Mouse (Mus musculus): Measurements from ENCODE around the gene Ccr1l1.

Ccr1l1 gene

GRCm38 (mm10) chr9:123964776-123965175 is 13.4 kb downstream of the Ccr1l1 start:
- no peak for ATAC-seq (ENCODE audit: insufficient number of reproducible peaks, low FRiP score, low TSS enrichment)

- no peak for ATAC-seq (ENCODE audit: insufficient number of reproducible peaks, low FRiP score, low TSS enrichment)
These were observed 18.0 kb downstream of the Ccr1l1 start for GRCm38 (mm10) chr9:123960161-123960560.

GRCm38 (mm10) chr9:123957911-123958413 is 20.2 kb downstream of the Ccr1l1 start:
- ATAC-seq (ENCODE audit: insufficient number of reproducible peaks, low FRiP score, low TSS enrichment) = no peak

GRCm38 (mm10) chr9:123956892-123957291 is 21.3 kb downstream of the Ccr1l1 start:
- ATAC-seq (ENCODE audit: insufficient number of reproducible peaks, low FRiP score, low TSS enrichment) = no peak

GRCm38 (mm10) chr9:123953551-123953950 is 24.7 kb downstream of the Ccr1l1 start:
- no peak for ATAC-seq (ENCODE audit: insufficient number of reproducible peaks, low FRiP score, low TSS enrichment)

DNA sequence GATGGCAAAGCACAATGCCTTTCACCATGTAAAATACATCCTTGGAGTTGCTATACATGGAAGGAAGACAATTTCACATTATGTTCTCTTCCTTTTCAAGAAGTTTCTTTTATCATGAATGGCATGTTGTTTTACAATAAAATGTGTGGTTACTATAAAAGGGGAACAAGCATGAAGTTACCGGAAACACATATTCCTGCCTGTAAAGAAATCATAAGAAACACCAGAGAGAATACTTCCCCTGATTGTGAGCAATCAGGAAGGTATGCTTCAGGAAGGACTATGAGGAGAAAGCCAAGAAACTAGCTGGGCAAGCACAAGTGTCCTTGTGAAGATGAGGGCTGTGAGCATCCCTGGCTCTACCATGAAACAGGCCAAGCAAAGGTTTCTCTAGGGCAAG is 27.0 kb downstream of the Ccr1l1 start:
- ATAC-seq (ENCODE audit: insufficient number of reproducible peaks, low FRiP score, low TSS enrichment) = no peak

DNA sequence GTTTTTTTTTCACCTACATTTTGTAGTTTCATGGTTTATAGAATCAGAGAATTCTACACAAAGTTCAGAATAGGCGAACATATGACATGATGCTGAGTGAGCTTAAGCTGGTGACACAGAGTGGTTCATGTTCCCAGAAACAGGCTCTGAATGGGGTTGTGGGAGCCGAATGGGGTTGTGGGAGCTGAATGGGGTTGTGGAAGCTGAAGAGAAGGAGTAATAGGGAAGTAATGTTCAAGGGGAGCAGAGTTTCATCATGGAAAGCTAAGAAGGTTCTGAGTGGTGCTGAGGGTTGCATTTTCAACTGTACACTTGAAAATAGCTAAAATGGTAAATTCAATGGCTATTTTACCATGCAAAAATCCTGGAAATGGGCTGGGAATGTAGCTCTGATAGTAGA is 28.8 kb downstream of the Ccr1l1 start:
- no peak for ATAC-seq (ENCODE audit: insufficient number of reproducible peaks, low FRiP score, low TSS enrichment)

DNA sequence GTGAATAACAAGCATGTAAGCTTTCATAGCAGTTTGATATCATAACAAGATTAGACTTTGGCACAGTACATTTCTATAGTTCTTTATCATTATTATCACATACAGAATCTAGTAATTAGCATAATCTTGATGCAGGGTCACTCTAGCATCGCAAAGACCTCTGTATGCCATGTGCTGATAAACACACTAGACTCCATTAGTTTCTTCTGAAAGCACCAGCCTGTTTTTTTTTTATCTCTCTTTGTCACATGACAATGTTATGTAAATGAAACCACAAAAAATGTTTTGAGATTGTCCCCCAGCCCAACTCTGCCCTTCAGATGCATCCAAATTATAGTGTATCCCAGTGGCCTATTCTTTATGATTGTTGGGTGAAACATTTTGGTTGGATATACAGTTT is 30.4 kb downstream of the Ccr1l1 start:
- ATAC-seq (ENCODE audit: insufficient number of reproducible peaks, low FRiP score, low TSS enrichment) = no peak

DNA sequence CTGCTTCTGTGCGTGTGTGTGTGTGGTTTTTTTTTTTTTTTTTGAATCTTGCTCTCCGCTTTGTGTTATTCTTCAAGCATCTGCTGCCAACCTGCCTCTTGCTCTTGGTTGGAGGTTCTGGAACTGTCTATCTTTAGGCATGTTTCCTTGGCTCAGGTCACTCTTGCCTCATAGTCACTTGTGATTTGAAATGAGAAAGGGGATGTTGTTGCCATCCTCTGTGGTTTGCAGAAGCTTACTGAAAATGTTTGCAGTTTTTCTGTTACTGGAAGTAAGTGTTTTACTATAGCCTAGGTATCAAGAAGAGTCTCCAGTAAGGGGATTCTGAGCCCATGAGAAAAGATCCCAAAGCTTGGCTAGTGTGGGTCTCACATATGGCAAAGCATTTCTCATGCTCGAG is 36.2 kb downstream of the Ccr1l1 start:
- ATAC-seq (ENCODE audit: insufficient number of reproducible peaks, low FRiP score, low TSS enrichment) = no peak

- no peak for ATAC-seq (ENCODE audit: insufficient number of reproducible peaks, low FRiP score, low TSS enrichment)
These were observed 36.9 kb downstream of the Ccr1l1 start for GRCm38 (mm10) chr9:123941316-123941715.

DNA sequence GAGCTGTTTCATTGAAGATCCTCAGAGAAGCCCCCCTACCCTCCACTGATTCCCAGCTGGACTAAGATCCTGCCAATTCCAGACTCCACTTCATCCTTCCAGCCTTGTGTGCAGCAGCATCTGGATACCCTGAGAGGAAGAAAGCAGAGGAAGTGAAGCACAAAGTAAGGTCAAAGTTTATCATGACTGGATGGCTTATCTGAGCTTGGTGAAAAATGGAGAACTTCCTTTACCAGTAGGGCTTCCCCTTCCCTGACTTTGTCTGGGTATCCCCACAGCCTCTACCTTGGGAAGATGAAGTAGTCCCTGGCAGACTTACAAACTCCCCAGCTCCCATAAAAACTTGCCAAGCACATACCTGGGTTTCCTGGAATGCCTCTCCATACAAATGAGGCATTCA is 37.6 kb downstream of the Ccr1l1 start:
- no peak for ATAC-seq (ENCODE audit: insufficient number of reproducible peaks, low FRiP score, low TSS enrichment)

- ATAC-seq (ENCODE audit: insufficient number of reproducible peaks, low FRiP score, low TSS enrichment) = no peak
These were observed 38.0 kb downstream of the Ccr1l1 start for GRCm38 (mm10) chr9:123940168-123940567.

GRCm38 (mm10) chr9:123937989-123938388 is 40.2 kb downstream of the Ccr1l1 start:
- ATAC-seq (ENCODE audit: insufficient number of reproducible peaks, low FRiP score, low TSS enrichment) = no peak

DNA sequence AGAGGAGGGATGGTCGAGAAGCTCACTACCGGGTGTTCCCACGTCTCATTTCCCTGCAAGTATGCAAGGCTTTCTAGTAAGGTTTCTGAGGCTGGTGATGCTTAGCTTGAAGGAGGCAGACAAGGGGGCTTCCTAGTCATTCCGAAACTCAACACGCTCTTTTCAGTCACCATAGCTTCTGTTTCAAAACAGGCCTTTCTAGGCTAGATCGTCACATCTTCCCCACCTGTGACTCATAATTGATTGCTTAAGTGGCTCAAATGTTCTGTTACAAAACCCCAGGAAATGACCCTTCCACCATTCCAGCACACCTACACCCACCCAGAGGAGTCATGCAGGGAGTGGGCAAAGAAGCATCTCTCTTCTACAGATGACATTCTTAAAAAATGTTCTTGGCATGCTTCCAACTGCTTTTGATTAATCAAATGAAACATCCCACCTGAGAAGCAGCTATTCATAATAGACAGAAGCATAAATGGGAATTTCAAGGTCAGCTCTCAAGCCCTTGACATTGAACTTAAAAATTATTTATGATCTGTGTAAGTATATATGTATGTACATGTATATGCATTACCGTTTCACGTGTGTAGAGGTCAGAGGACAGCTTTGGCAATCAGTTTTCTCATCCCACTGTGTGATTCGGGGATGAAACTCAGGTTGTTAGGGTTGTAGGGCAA is 41.5 kb downstream of the Ccr1l1 start:
- ATAC-seq (ENCODE audit: insufficient number of reproducible peaks, low FRiP score, low TSS enrichment) = no peak

DNA sequence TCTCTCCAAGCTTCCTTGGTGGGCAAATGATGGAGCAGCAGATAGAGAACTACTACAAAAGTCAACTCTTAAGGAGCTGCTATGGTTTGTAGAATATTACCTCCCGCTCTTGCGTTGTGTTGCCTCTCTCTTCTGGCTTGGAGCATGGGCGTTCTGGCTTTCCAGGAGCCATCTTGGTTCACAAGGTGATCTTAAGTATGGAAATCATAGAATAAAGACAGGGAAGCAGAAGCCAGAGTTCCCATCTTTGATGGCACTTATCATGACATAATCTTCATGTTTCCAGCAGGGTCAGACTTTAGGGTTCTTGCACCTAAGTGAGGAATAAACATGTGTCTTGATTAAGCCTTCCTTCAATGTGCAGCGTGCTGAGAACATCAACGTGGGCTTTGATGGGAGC is 42.4 kb downstream of the Ccr1l1 start:
- no peak for ATAC-seq (ENCODE audit: insufficient number of reproducible peaks, low FRiP score, low TSS enrichment)

GRCm38 (mm10) chr9:123935346-123935745 is 42.9 kb downstream of the Ccr1l1 start:
- no peak for ATAC-seq (ENCODE audit: insufficient number of reproducible peaks, low FRiP score, low TSS enrichment)

DNA sequence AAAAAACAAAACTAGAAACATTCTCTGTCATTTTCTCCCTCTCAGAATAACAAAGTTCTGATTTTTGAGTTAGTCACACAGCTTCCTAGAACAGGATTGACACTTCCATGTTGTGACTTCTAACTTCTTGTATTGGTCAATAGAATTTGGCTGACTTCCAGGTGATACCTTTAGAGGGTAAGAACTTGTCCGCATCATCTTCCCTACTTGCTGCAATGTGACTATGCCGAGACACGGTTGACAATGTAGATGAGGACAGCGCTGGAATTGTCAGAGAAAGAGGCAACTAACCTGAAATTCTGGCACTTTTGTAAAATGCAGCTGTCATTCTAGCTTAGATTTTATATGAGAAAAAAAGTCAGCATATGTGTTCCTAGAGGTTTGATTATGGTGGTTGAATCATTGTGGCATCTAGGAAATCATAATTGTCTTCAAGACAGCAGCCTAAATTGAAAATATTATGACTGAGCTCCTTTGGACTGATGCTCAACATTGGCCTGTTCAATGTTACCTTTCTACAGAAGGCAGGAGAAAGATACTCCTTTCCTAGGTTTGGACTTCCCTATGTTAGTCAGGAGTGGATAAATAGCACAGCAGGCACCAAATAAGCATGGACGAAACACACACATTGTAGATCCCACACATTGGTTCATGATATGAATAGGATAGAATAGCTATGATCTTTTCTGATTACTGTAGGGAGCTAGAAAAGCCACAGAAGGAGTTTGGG is 44.3 kb downstream of the Ccr1l1 start:
- no peak for ATAC-seq (ENCODE audit: insufficient number of reproducible peaks, low FRiP score, low TSS enrichment)

DNA sequence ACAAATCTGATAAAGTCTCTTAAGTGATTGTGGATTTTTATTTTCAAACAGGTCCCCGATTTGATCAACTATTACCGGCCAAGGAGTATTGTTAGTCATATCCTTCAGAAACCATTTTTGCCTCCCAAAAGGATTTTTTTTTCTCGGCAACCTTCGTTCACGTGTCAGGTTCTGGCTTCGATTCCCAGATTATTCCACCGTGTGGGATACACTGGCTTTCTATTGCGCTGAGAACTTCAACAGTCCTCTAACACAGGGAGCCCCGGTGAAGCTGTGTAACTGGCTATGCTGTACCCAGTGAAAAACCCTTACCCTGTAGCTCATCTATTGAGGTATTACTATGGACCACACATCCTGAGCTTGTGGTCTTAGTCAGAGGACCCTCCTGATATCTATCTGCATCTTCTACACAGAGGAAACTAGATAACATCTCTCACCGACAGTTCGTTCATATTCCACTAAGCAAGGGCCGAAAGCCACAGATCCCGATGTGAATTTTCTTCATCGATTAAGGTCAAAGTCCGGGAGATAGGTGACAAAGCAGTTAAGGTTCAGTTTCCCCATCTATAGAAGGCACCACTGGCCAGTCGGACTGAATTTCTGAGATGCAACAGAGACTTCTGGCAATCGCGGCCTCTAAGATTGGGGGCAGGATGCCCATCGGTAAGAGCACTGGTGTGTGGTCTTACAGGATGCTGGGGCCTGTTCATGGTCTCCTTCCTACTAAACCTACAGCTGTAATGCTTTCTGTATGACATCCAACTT is 45.1 kb downstream of the Ccr1l1 start:
- ATAC-seq (ENCODE audit: insufficient number of reproducible peaks, low FRiP score, low TSS enrichment) = no peak

GRCm38 (mm10) chr9:123931761-123932700 is 46.2 kb downstream of the Ccr1l1 start:
- no peak for ATAC-seq (ENCODE audit: insufficient number of reproducible peaks, low FRiP score, low TSS enrichment)

GRCm38 (mm10) chr9:123930926-123931325 is 47.3 kb downstream of the Ccr1l1 start:
- ATAC-seq (ENCODE audit: insufficient number of reproducible peaks, low FRiP score, low TSS enrichment) = no peak
